Mouse (Mus musculus): Measurements from ENCODE around the gene Igf2r.

Gene Igf2r

DNA sequence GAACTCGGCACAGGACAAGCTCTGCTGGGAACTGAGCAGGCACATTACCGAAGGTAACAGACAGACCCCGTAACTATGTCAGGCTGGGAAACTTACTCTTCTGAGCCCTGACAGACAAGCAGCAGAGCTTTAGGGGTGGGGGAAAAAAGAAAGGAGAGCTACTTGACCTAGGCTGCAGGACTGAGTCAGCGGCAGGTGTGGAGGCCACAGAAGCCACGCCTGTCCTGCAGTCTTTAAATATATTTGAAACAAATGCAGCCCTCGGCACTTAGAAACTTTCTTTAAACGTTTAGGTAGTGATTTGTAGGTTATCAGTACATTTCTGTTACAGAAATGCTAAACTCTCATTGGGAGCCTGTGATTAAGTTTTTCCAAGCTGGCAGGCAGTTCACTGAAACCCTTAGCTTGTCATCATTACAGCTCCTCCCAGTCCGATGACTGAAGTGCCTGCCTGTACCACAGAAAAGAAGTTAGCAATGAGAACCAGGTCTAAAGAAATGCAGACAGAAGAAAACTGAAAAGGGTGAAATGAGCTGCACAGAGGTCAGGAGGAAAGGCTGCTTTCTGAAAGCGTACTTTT, 18.8 kb downstream of the Igf2r start:
- DNase-seq (ENCODE audit: low spot score in 2 of 2): no peak

DNA sequence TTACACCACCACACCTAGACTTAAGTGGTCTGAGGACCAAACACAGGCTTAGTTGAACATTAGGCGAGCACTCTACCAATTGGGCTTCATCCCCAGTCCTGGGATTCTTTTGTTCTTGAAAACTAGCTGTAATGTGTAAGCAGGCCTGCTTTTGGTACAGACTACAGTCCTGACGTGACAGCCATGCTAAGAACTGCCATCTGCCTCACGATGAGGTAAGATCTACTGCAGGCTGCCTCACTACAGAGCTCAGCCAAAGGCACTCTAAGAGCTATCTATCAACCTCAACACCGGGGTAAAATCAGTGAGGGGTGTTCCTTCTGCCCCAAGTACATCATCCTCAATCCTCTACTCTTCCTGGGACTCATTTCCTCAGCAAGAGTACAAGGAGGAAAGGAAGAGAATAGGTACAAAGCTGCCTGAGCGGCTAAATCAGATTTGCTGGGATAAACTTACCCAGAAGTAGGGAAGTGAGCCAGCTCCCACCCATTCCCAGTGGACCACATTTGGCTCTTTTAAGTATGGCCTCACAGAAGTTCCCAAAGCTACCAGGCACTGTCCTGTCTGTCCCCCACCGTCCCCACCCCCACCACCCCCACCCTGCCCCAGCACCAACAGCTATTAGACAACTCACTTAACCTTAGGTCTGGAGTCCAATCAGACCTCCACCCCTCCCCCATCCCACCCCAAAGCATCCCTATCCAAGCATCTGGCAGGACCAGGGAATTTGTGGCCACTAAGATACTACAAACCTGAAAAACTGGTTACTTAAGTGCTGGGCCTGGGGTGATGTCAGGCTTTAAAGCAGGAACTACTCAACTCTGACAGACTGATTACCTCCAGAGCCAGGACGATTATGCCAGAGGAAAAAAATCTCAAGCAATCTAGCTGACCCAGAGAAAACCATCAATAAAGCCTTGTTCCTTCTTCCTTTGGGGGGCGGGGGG, 19.8 kb downstream of the Igf2r start:
- no peak for DNase-seq (ENCODE audit: low spot score in 2 of 2)

DNA sequence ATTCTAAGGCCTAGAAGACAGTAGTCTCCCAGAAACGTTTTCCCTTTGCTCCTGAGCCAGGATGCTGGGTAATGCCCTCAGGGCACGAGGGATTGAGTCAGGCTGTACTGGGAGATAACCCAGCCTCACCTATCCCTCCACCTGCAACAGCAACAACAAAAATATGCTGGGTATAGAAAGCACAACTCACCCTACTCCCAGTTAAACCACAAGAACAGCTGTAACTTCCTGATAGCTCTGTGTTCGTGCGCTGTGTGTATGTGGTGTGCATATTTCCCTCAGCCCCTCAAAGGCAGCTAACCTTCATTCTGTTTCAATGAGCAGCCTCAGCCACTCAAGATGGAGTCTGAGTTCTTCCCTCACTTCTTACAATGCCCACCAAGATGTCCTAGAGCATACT, 23.7 kb downstream of the Igf2r start:
- no peak for DNase-seq (ENCODE audit: low spot score in 2 of 2)

DNA sequence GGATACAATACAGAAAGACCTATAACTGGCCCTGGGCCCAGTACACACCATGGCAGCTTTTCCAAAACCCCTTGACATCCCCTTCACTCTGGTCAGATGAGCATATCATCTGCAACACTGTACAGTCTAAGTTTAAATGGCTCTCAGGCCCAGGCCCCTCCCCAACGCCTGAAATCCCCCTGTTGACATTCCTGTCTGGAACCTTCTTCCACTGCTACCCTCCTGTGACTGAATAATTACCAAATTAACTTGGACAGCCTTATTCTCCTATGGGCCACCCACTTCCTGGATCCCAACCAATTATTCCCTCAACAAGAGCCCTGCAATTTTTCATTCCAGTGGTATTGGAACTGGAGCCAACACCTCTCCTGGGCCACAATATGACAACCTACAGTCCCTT, 25.4 kb downstream of the Igf2r start:
- DNase-seq (ENCODE audit: low spot score in 2 of 2): no peak

DNA sequence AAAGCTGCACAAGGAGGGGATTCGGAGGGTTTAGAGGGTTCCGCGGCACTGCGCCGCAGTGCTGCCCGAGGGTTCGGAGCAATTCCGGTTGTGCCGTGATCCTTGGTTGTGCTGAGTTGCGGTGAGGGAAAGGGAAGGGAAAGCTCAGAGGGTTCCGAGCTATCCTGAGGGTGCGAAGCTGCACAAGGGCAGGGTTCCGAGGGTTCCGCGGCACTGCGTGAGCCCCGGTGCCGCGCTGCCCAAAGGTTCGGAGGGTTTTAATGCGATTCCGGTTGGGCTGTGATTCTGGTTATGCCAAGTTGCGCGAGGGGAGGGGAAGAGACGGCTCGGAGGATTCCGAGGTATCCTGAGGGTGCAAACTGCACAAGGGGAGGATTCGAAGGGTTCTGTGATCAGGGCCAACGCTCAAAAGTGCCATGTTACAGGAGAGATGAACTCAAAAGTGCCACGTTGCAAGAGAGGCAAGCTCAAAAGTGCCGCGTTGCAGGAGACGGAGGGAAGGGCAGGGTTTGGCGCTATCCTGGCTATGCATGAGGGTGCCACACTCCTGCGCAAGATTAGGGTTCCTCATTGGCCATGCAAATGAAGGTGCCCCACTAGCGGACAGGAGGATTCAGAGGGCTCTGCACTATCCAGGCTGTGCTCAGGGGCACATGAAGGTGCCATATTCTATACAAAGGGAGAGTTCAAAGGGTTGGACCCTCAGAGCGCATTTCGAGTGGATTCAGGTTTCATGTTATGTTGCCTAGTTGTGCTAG, 27.1 kb downstream of the Igf2r start:
- DNase-seq (ENCODE audit: low spot score in 2 of 2): no peak

DNA sequence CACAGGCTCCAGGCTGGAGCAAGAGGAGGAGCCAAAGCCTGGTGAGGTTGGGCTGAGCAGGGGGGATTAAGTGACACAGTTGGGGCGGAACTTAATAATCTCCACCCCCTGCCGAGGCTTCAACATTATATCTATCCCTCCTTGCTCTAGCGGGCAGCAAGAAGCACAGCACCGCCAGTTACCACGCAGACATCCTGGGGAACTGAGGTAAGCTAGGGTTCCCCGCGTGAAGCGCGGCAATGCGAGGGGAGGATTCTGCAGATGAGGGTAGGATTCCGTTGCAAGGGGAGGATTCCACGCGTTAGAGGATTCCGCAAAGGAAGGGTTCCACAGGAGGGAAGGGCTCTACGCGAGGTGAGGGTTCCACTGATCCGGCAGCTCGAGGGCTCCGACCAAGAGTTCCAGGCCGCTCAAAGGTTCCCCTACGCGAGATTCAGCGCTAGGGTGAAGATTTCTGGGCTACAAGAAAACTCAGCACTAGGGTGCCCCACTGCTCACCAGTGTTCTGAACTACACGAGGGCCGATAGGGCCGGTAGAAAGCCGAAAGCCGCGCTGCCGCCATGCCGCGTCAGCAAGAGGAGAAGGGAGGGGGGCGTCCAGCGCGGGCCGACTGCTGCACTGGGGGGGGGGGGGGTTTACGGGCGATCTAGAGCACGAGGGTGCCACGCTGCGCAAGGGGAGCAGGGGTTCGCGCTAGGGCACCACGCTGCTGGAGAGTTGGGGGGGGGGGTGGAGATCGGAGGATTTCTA, 28.1 kb downstream of the Igf2r start:
- DNase-seq (ENCODE audit: low spot score in 2 of 2): peak; percentile 62 to 65

DNA sequence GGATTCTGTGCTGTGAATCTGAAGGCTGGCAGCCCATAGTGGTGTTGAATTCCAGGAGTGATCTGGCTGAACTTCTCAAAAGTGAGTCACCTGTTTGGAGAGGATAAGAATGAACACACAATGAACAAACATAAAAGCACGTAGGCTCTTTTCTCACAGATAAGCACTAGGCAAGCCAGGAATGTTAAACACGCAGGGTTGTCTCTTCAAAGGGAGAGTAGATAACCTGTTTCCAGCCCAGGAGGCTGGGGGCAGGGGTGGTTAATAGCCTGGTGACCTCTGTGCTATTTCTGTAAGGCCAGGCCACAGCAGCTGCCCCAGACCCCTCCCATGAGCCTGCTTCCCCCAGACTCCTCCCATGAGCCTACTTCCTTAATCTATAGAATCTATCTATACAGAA, 29.1 kb downstream of the Igf2r start:
- no peak for DNase-seq (ENCODE audit: low spot score in 2 of 2)

DNA sequence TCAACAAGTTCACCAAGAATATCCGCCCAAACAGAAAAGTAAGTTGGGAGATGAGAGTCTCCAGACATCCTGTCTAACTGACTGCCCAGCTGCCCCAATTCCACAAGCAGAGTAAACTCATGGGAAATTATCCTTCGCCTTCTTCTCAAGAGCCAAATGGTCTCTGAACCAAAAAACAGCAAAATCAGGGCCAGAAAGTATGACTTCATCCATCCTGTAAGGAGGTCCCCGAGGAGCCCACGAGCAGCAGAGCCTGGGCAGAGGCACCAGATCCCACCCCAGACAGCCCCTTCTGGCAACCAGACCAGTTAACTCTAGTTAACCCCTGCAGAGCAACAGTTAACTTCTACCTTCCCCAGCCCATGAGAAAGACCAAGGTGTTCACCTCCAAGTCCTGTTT, 29.9 kb downstream of the Igf2r start:
- DNase-seq (ENCODE audit: low spot score in 2 of 2): no peak

DNA sequence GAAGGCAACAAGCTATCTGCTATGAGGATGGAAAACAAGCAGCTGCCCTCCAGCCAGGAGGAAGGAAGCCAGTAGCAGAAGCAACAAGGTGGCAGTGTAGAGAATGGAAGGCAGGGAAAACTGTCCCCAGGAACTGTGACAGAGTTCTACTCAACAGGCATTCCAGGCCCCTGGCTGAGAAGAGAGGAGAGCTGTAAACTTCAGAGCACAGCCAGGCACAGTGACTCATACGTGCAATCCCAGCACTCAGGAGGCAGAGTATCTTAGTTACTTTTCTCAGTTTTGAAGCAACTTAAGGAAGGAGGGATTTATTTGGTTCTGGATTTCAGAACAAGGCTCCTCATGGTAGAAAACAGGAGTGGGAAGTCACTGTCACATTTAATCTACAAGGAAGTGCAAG, 31.5 kb downstream of the Igf2r start:
- no peak for DNase-seq (ENCODE audit: low spot score in 2 of 2)

DNA sequence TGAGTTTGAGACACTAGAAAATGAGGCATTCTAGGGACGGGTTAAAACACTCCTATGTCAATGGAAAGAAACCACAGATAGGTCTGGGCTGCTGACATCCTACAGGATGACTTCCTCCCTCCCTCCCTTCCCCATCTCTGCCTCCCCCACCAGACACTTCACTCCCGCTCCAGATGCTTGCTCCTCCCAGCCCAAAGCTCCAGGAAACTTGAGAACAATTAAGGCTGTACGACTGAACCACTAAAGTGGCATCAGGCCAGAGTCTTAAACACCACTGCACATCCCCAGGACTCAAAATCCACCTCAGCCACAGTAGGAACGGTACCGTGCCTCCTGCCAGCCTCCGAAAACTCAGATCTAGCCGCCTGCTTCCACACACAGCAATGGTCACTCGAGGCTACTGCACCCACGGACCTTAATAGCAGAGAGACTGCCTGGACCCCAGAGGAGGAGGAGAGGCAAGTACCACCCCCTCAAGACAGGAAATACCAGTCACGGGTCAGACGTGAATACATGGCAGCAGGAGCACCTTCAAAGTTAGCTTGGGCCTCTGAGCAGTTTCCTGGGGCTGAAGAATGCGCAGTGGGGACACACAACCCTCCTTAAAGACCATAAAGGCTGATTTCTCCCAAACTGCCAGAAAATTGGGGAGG, 35.1 kb downstream of the Igf2r start:
- DNase-seq (ENCODE audit: low spot score in 2 of 2): no peak

DNA sequence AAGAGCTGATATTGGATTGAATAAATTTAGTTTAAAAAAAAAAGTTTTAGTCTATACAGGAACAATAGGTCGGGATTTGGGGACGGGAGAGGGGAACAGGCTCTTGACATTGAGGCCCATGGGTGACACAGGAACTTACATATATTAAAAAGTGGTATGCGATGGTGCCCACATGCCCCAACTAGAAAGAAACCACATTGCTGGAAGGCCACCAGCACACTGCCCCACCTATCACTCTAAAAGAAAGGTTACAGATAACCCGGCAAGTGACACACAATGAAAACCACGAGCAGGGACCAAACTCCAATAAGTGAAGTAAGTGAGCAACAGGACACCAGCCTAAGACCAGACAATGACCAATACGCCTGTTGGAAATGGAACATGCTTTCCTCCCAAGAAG, 36.3 kb downstream of the Igf2r start:
- DNase-seq (ENCODE audit: low spot score in 2 of 2): no peak

DNA sequence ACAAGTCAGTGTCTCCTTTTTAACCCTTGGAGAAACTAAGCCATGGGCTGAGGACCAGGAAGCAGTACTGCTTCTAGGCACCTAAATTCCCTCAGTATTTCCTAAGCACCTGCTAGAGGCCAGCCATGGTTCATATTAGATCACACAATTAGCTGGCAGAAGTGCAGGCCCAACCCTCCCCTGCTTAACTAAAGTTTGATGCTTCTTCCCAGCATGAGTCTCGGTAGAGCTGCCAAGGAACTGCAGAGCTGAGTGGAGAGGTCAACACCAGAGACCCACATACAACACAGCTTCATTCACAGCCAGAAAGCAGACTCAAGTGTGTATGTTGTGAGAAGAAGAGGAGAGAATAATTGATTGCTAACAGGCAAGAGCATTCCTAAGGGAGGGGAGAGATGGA, 40.9 kb downstream of the Igf2r start:
- no peak for DNase-seq (ENCODE audit: low spot score in 2 of 2)

DNA sequence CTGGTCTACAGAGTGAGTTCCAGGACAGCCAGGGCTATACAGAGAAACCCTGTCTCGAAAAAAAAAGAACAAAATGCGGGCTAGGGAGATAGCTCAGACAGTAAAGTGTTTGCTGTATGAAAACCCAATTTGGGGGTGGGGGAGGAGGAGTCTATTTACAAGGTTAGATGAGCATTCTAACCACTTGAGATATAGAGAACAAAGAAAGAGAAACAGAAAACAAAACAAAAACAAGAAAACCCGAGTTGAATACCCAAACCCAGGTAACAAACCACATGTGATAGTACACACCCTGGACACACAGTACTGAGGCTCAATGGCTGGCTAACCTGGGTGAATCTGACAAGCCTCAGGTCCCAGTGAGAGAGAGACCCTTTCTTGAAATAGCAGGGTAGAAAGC, 41.7 kb downstream of the Igf2r start:
- DNase-seq (ENCODE audit: low spot score in 2 of 2): no peak

DNA sequence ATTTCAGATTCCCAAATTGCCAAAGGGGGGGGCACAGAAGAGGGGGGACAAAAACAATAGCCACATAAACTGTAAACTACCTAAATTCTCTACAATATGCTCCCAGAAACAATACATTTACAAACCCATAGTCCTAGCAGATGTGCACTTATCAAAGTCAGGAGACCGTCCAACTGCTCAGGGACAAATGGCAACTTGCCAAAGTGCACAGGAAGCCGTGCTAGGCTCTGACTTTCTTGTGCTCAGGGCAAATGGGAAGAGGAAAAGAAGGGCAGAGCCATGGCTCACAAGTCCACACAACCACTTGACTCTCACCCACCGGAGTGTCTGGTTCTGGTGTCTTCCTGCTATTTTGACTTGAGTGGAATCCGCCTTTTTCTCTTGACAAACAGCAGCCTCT, 43.6 kb downstream of the Igf2r start:
- no peak for DNase-seq (ENCODE audit: low spot score in 2 of 2)

DNA sequence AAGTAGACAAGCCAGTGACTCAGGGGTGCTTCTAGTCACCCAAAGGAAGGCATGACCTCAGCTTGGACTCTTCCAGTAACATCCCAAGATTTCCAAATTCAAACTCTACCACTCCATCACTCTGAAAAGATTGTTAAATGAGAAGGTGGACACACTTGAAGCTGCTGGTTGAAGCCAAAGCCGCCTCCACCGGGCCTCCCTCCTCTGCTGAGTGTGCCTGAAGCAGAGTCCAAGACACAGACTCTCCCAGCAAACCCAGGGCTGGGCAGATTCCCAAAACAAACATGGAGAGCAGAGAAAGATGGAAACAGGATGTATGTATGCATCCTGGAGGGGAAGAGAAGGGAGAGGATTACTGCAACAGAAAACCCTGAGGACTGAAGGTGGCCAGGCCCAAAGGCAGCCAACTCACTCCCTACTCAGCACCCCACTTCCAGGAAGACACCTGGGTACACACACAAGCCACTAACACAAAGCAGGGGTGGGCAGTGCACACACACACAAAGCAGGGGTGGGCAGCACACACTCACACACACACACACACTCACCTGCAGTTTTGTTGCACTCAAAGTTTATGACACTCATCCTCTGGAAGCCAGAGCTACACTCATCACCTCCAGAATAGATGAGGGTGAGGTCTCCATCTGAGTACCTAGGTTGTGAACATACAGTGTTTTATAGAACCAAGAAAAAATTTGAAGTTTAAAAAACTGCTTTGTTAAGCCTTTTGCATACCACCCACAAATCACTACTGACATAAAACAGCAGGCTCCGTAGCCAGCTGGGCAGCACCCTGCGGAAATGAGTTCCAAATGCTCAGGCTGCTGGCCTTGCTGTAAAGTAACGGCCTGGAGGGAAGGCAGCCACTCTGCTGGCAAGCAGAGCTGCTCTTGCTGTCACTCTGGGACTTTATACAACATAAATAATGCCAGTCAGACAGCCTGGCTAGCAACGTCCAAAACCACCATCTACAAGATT, 44.4 kb downstream of the Igf2r start:
- peak in 1 of 2 experiments; percentile 37 for DNase-seq (ENCODE audit: low spot score in 2 of 2)

DNA sequence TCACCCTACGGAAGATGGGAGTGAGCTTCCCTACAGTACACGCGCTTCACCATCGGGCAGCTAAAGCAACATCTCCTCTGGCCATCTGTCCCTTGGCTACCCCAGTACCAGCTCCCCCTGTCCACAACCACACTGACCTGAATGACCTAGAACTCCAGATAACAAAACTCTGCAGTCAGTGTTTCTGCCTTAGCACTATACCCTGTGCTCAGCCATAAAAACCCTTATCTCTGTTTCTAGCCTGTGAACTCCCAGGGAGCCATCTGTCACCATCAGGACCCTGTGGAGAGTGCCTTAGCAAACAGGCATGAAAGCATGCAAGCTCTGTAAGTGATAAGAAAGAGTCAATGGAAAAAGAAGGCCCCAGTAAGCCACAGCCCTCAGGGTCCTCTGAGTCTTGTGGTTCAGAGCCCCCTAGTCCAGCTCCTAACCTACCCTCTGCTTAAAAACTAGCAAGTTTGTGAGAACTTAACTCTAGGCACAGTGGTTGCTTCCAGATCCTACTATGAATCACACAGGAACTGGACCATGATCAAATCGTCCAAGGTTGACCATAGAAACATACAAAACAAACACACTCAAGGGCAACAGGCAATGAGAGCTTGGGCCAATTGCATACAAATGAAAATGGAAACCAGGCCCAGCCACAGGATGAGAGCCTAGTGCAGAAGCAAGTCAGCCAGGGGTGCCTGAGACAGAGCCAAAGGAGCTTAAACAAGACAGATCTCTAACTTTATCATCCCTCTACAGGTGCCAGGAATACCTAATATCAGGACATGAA, 45.3 kb downstream of the Igf2r start:
- peak in 1 of 2 experiments; percentile 51 for DNase-seq (ENCODE audit: low spot score in 2 of 2)

DNA sequence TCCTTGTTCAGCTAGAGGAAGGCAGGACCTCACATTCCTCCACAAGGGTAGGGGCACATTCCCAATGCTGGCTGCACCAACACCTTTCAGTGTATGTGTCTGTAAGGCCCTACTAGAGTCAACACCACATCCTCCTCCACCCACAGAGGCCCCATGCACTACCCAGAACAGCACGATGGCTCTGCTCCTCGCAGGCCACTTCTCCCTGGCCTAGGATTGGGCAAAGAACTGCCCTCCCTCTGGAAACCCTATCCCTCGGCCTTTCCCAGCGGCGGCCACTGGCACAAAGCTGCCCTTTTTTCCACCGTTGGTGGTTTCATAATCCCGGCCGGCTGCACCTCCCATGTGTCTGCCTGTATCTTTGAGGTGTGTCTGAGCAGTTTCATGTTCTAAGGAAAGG, 46.8 kb downstream of the Igf2r start:
- no peak for DNase-seq (ENCODE audit: low spot score in 2 of 2)

DNA sequence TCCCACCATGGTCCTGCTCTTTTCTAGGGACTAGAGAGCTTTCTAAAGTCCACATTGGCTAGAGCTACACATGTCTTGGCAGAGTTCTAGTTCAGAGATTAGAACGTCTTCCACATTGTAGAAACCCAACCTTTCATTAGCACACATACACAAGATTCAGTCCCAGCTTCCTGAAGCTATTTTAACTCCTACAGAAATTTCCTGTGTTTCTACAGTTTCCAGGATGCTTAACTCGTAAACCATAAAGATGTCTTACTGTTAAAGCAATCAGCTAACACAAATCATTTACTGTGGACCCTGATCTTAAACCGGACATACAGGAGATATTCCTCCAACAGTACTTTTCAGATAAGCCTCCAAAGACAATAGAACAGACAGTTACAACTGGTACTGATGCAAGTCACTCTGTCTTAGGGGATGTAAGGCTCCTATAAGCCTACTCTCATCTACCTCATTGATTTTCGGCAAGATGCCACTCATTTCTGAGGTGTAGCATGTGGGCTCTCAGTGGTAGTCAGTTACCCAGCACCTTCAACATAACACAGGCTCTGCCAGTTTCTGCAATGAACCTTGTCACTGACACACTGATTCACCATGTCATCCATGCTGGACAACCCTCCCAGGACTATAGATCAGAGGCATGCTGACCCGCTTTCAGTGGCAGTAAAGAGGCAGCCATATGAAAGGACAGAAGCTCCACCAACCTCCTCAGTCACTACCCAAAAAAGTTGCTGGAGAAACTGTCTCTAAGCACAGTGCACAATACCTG, 48.2 kb downstream of the Igf2r start:
- no peak for DNase-seq (ENCODE audit: low spot score in 2 of 2)

DNA sequence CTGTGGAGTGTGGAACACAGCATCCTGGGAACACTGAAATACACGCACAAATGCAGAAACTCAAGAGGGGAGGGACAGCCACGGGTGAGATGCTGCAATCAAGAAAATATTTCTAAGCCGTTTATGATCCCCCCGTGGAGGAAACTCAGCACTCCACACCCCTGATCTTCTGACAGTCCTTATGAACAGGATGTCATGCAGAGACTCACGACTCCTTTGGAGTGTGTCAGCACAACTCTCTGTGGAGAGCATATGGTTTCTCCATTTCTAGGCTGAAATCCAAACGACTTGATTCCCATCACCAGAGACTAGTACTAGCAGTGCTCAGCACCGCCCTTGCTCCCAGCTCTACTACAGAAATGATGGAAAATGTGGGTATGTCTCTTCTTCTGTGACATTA, 51.2 kb downstream of the Igf2r start:
- DNase-seq (ENCODE audit: low spot score in 2 of 2): no peak

All from urinary bladder, adult 18-20 months (tissue).